Mouse (Mus musculus): ENCODE measurements around the gene Sp2. TPM values are rescaled to one million over a fixed set of nuclear protein-coding genes. Genes with fewer than 3 reads are reported as not detected.

The Sp2 gene
- polyA plus RNA-seq, 2 experiments, result 7.7 to 13.7 TPM

DNA sequence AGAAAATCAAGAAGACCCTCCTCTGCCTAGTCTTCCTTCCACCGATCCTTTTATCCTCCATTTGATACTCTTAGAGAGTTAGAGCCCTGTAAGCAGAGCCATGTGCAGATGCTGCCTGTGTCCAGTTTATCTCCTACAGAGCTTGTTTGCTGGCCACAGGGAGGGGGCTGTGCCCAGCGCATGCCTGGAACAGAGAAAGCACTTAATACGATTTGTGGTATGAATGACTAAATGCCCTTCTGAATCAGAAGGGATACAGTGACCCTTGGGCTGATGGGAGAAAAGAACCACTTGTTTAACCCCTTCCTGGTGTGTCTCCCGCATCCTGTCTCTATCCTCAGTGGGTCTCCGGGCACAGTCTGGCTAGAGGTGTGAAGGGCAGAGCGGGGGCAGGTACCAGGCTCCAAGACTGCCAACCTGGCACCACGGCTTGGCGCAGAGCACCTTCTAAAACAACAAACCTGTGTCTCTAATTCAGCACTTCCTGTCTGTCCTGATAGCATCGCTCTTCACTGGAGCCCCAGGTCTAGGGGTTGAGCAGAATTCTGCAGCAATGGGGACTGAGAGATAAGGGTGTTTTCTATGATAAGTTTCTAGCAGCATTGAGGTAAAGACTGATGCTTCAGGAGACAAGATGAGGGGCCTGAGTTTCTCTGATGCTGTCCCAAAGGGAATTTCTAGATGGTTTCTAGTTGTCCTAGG is 24.5 kb upstream of the Sp2 start:
- Histone ChIP-seq H3K9me3 (ENCODE audit: control insufficient read depth, low read length) (no peaks in the 10 kb centered on the region), H3K27ac (no peak overlapping the region), H3K9ac (replicated peaks) (no peak overlapping the region), H3K4me1 (replicated peaks; ENCODE audit: control insufficient read depth in 2 of 2, insufficient read depth in 2 of 2, low read length in 1 of 2) (0 out of 4 replicates have a peak, but pooled peaks cover 0 to 2% of the 10 kb centered on the region in 2 experiments), H3K36me3 (replicated peaks; ENCODE audit: control insufficient read depth, insufficient read depth, low read depth) (no peaks in the 10 kb centered on the region), H3K4me3 (ENCODE audit: insufficient read depth in 1 of 2, low read depth in 2 of 2, low read length in 2 of 2) (no peak overlapping the region), H3K4me2 (ENCODE audit: low read depth) (no peak overlapping the region), H3K27me3 (ENCODE audit: control insufficient read depth, insufficient read depth, low read length) (peaks cover 10% of the 10 kb centered on the region)
- no peak for TF ChIP-seq EP300 (IDR thresholded peaks at IDR 0.05; ENCODE audit: low read depth)
- DNase-seq (ENCODE audit: low read depth in 3 of 3, low spot score in 3 of 3), result no peak
- no peak for ATAC-seq (ENCODE audit: insufficient read depth)
- 32% methylated on average over 9 of the region's 9 CpGs for WGBS (ENCODE audit: insufficient replicate concordance)

DNA sequence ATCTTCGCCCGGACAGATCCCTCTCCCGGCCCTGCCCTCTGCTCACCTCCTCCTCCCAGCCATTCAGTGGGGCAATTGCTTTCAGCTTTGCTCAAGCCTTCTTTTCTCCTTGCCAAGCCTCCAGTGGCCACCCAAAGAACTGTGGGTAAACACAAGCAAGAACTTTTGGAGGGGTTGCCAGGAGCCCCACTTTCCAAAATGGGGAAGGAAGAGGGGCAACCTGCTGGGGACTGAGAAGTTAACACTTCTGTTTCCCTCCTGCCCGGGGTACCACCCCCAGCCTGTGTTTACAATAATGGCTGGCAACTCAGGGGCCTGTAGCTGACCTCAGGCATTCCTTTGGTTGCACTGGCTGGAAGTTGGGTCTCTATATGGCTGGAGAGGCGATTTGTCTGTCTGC is 20.4 kb upstream of the Sp2 start:
- H3K36me3 ChIP-seq (replicated peaks; ENCODE audit: control insufficient read depth, insufficient read depth, low read depth), result no peaks in the 10 kb centered on the region
- H3K4me1 ChIP-seq (replicated peaks; ENCODE audit: control insufficient read depth in 2 of 2, insufficient read depth in 2 of 2, low read length in 1 of 2), result 0 out of 4 replicates have a peak, but pooled peaks cover 0 to 2% of the 10 kb centered on the region in 2 experiments
- H3K27ac ChIP-seq, result no peak overlapping the region
- H3K9me3 ChIP-seq (ENCODE audit: control insufficient read depth, low read length), result no peaks in the 10 kb centered on the region
- H3K4me2 ChIP-seq (ENCODE audit: low read depth), result no peak overlapping the region
- ATAC-seq (ENCODE audit: insufficient read depth), result no peak
- TF ChIP-seq EP300 (IDR thresholded peaks at IDR 0.05; ENCODE audit: low read depth), result no peak
- TF ChIP-seq CTCF (IDR thresholded peaks at IDR 0.05; ENCODE audit: low read depth), result no peak
- 30% methylated on average over 5 of the region's 5 CpGs for WGBS (ENCODE audit: insufficient replicate concordance)
- H3K9ac ChIP-seq (replicated peaks), result no peak overlapping the region
- peaks cover 8% of the 10 kb centered on the region; the same call in 1 of the 2 replicates for H3K27me3 ChIP-seq (ENCODE audit: control insufficient read depth, insufficient read depth, low read length)
- no peak for DNase-seq (ENCODE audit: low read depth in 3 of 3, low spot score in 3 of 3)
- no peak overlapping the region for H3K4me3 ChIP-seq (ENCODE audit: insufficient read depth in 1 of 2, low read depth in 2 of 2, low read length in 2 of 2)

DNA sequence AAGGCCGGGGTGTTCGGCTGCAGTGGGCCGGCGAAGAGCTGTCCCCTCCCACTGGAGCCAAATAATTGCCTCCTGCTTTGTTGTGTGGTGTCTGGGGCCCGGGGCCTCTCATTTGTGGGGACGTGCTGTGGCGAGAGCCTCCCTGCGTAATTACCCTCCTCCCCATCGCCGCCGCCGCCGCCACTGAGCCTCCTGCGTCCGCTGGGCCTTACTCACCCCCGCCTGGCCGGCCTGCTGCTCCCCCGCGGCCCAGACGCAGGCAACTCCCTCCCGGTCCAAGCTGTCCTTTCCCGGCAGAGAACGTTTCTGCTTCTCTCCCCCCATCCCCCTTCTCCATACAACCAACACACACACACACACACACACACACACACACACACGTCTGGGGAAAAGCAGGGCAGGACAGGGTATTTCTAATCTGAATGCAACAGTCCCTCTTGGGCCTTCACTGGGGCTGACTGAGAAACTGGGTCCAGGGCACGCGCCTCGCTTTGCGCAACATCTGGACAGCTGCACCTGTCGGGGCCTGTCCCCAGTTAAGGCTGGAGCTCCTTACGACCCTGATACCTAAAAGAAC is 14.7 kb upstream of the Sp2 start:
- 12% methylated on average over 30 of the region's 30 CpGs for WGBS (ENCODE audit: insufficient replicate concordance)
- Histone ChIP-seq H3K4me1 (replicated peaks; ENCODE audit: control insufficient read depth in 2 of 2, insufficient read depth in 2 of 2, low read length in 1 of 2) (peaks cover 0 to 5% of the 10 kb centered on the region in 2 experiments; a peak in 1 of 4 replicates), H3K9me3 (ENCODE audit: control insufficient read depth, low read length) (no peaks in the 10 kb centered on the region), H3K4me2 (ENCODE audit: low read depth) (peak overlapping the region; percentile 21), H3K27ac (no peak overlapping the region), H3K4me3 (ENCODE audit: insufficient read depth in 1 of 2, low read depth in 2 of 2, low read length in 2 of 2) (0 out of 4 replicates have a peak overlapping the region, but pooled peaks of 1 of the 2 experiments have one; percentile 4), H3K9ac (replicated peaks) (no peak overlapping the region), H3K27me3 (ENCODE audit: control insufficient read depth, insufficient read depth, low read length) (peaks cover 31% of the 10 kb centered on the region), H3K36me3 (replicated peaks; ENCODE audit: control insufficient read depth, insufficient read depth, low read depth) (no peaks in the 10 kb centered on the region)
- TF ChIP-seq EP300 (IDR thresholded peaks at IDR 0.05; ENCODE audit: low read depth), result no peak
- TF ChIP-seq CTCF (IDR thresholded peaks at IDR 0.05; ENCODE audit: low read depth), result no peak
- ATAC-seq (ENCODE audit: insufficient read depth), result no peak
- DNase-seq (ENCODE audit: low read depth in 3 of 3, low spot score in 3 of 3), result no peak

DNA sequence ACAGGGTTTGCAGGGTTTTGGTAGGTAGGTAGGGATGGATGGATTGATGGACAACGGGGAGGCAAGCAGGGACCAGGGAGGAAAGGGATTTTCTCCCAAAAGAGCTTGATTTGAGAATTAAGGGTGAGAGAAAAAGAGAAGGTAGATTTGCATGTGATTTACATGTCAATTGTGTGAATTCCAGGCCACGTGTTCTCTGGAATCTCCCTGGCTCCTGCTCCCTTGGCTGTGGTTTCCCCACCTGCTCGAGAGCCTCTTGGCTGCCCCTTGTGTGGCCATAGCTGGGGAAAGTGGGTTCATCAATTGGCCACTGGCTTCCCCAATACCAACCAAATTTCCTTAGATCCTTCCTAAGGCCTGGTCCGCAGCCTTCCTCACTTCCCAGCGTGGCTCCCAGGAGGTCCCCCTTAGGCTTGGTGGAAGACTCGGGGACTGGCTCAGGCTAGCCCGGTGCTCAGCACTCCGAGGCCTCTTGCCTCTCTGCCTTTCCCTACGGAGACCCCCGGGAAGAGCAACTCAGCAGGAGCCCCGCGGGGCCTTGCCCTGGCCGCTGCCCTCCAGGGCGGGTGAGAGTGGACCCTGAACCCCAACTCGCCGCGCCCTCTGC is 14.1 kb upstream of the Sp2 start:
- no peaks in the 10 kb centered on the region for H3K9me3 ChIP-seq (ENCODE audit: control insufficient read depth, low read length)
- no peak overlapping the region for H3K27ac ChIP-seq
- no peak for ATAC-seq (ENCODE audit: insufficient read depth)
- 26% methylated on average over 17 of the region's 17 CpGs for WGBS (ENCODE audit: insufficient replicate concordance)
- peaks cover 0 to 9% of the 10 kb centered on the region in 2 experiments; a peak in 1 of 4 replicates for H3K4me1 ChIP-seq (replicated peaks; ENCODE audit: control insufficient read depth in 2 of 2, insufficient read depth in 2 of 2, low read length in 1 of 2)
- peaks cover 31% of the 10 kb centered on the region for H3K27me3 ChIP-seq (ENCODE audit: control insufficient read depth, insufficient read depth, low read length)
- no peaks in the 10 kb centered on the region for H3K36me3 ChIP-seq (replicated peaks; ENCODE audit: control insufficient read depth, insufficient read depth, low read depth)
- no peak for DNase-seq (ENCODE audit: low read depth in 3 of 3, low spot score in 3 of 3)
- H3K4me3 ChIP-seq (ENCODE audit: insufficient read depth in 1 of 2, low read depth in 2 of 2, low read length in 2 of 2), result no peak overlapping the region
- H3K4me2 ChIP-seq (ENCODE audit: low read depth), result peak overlapping the region; percentile 21
- TF ChIP-seq CTCF (IDR thresholded peaks at IDR 0.05; ENCODE audit: low read depth), result no peak
- TF ChIP-seq EP300 (IDR thresholded peaks at IDR 0.05; ENCODE audit: low read depth), result no peak
- no peak overlapping the region for H3K9ac ChIP-seq (replicated peaks)

Data from liver, embryonic 14.5 days (tissue).